Mouse (Mus musculus): ENCODE data around the gene Spsb3.

The Spsb3 gene

GRCm38 (mm10) chr17:24896241-24896992, 10.0 kb downstream of the Spsb3 start, which contains the start of gene Nme3:
Nme3 (plus strand) TSS chr17:24896500.
- DNase-seq (ENCODE audit: low spot score), result no peak

GRCm38 (mm10) chr17:24896993-24897269, 10.5 kb downstream of the Spsb3 start:
- DNase-seq (ENCODE audit: low spot score), result no peak

GRCm38 (mm10) chr17:24897600-24897999, 11.2 kb downstream of the Spsb3 start:
- no peak for DNase-seq (ENCODE audit: low spot score)

GRCm38 (mm10) chr17:24898041-24898854, 11.8 kb downstream of the Spsb3 start:
- no peak for DNase-seq (ENCODE audit: low spot score)

- no peak for DNase-seq (ENCODE audit: low spot score)
Measured at GRCm38 (mm10) chr17:24899153-24899552, 12.7 kb downstream of the Spsb3 start.

GRCm38 (mm10) chr17:24900014-24900413, 13.6 kb downstream of the Spsb3 start:
- DNase-seq (ENCODE audit: low spot score), result no peak

GRCm38 (mm10) chr17:24902124-24902523, 15.7 kb downstream of the Spsb3 start:
- no peak for DNase-seq (ENCODE audit: low spot score)

GRCm38 (mm10) chr17:24902671-24903474, 16.4 kb downstream of the Spsb3 start:
- no peak for DNase-seq (ENCODE audit: low spot score)

- DNase-seq (ENCODE audit: low spot score), result no peak
Measured at GRCm38 (mm10) chr17:24903767-24904166, 17.3 kb downstream of the Spsb3 start.

- DNase-seq (ENCODE audit: low spot score), result no peak
Measured at GRCm38 (mm10) chr17:24907591-24907990, 21.1 kb downstream of the Spsb3 start.

GRCm38 (mm10) chr17:24913984-24914383, 27.5 kb downstream of the Spsb3 start:
- DNase-seq (ENCODE audit: low spot score), result no peak

GRCm38 (mm10) chr17:24923246-24923645, 36.8 kb downstream of the Spsb3 start:
- no peak for DNase-seq (ENCODE audit: low spot score)

GRCm38 (mm10) chr17:24929506-24929905, 43.1 kb downstream of the Spsb3 start:
- DNase-seq (ENCODE audit: low spot score), result no peak

GRCm38 (mm10) chr17:24932431-24932830, 46.0 kb downstream of the Spsb3 start:
- no peak for DNase-seq (ENCODE audit: low spot score)

- no peak for DNase-seq (ENCODE audit: low spot score)
Measured at GRCm38 (mm10) chr17:24933163-24933562, 46.7 kb downstream of the Spsb3 start.

- no peak for DNase-seq (ENCODE audit: low spot score)
Measured at GRCm38 (mm10) chr17:24934926-24935325, 48.5 kb downstream of the Spsb3 start.

- DNase-seq (ENCODE audit: low spot score), result no peak
Measured at GRCm38 (mm10) chr17:24935666-24936065, 49.2 kb downstream of the Spsb3 start.

- peak; percentile 82 for DNase-seq (ENCODE audit: low spot score)
Measured at GRCm38 (mm10) chr17:24936259-24937237, 50.1 kb downstream of the Spsb3 start, which contains the start of gene Mapk8ip3. Mapk8ip3 (minus strand) TSS chr17:24936977.

- DNase-seq (ENCODE audit: low spot score), result no peak
Measured at GRCm38 (mm10) chr17:24937266-24937665, 50.8 kb downstream of the Spsb3 start.
